Mouse (Mus musculus): ENCODE results near the gene 3110040M04Rik. TPM values are rescaled to one million over a fixed set of nuclear protein-coding genes. Genes with fewer than 3 reads are reported as not detected.

The 3110040M04Rik gene
- polyA plus RNA-seq, 1 experiment = not detected

GRCm38 (mm10) chr1:151220098-151220497 is 16.2 kb downstream of the 3110040M04Rik start:
- no peaks in the 10 kb centered on the region for H3K4me1 ChIP-seq (ENCODE audit: control insufficient read depth, insufficient read depth, low read length)
- TF ChIP-seq POLR2A (IDR thresholded peaks at IDR 0.05; ENCODE audit: borderline replicate concordance, extremely low read depth, low read depth, low read length) = no peak
- no peak for TF ChIP-seq CTCF (IDR thresholded peaks at IDR 0.05; ENCODE audit: insufficient read depth, low read length)
- H3K4me3 ChIP-seq (replicated peaks; ENCODE audit: extremely low read depth, low read depth, low read length) = no peak overlapping the region
- no peak for DNase-seq
- 81% methylated on average over 7 of the region's 7 CpGs for WGBS

GRCm38 (mm10) chr1:151222561-151223267 is 18.8 kb downstream of the 3110040M04Rik start:
- no peaks in the 10 kb centered on the region for H3K4me1 ChIP-seq (ENCODE audit: control insufficient read depth, insufficient read depth, low read length)
- no peak for DNase-seq
- 87% methylated on average over 10 of the region's 10 CpGs for WGBS
- TF ChIP-seq CTCF (IDR thresholded peaks at IDR 0.05; ENCODE audit: insufficient read depth, low read length) = no peak
- no peak for TF ChIP-seq POLR2A (IDR thresholded peaks at IDR 0.05; ENCODE audit: borderline replicate concordance, extremely low read depth, low read depth, low read length)
- H3K4me3 ChIP-seq (replicated peaks; ENCODE audit: extremely low read depth, low read depth, low read length) = no peak overlapping the region

GRCm38 (mm10) chr1:151223377-151223776 is 19.5 kb downstream of the 3110040M04Rik start:
- no peak overlapping the region for H3K4me3 ChIP-seq (replicated peaks; ENCODE audit: extremely low read depth, low read depth, low read length)
- no peak for DNase-seq
- WGBS = 64% methylated on average over 1 of the region's 1 CpGs
- no peak for TF ChIP-seq POLR2A (IDR thresholded peaks at IDR 0.05; ENCODE audit: borderline replicate concordance, extremely low read depth, low read depth, low read length)
- no peak for TF ChIP-seq CTCF (IDR thresholded peaks at IDR 0.05; ENCODE audit: insufficient read depth, low read length)
- no peaks in the 10 kb centered on the region for H3K4me1 ChIP-seq (ENCODE audit: control insufficient read depth, insufficient read depth, low read length)

GRCm38 (mm10) chr1:151224536-151224935 is 20.6 kb downstream of the 3110040M04Rik start:
- TF ChIP-seq POLR2A (IDR thresholded peaks at IDR 0.05; ENCODE audit: borderline replicate concordance, extremely low read depth, low read depth, low read length) = no peak
- no peak for TF ChIP-seq CTCF (IDR thresholded peaks at IDR 0.05; ENCODE audit: insufficient read depth, low read length)
- H3K4me3 ChIP-seq (replicated peaks; ENCODE audit: extremely low read depth, low read depth, low read length) = no peak overlapping the region
- no peaks in the 10 kb centered on the region for H3K4me1 ChIP-seq (ENCODE audit: control insufficient read depth, insufficient read depth, low read length)
- WGBS = 89% methylated on average over 1 of the region's 1 CpGs
- no peak for DNase-seq

GRCm38 (mm10) chr1:151227506-151227905 is 23.6 kb downstream of the 3110040M04Rik start:
- TF ChIP-seq POLR2A (IDR thresholded peaks at IDR 0.05; ENCODE audit: borderline replicate concordance, extremely low read depth, low read depth, low read length) = no peak
- TF ChIP-seq CTCF (IDR thresholded peaks at IDR 0.05; ENCODE audit: insufficient read depth, low read length) = no peak
- Histone ChIP-seq H3K4me1 (ENCODE audit: control insufficient read depth, insufficient read depth, low read length) (no peaks in the 10 kb centered on the region), H3K4me3 (replicated peaks; ENCODE audit: extremely low read depth, low read depth, low read length) (no peak overlapping the region)
- DNase-seq = no peak
- 71% methylated on average over 8 of the region's 8 CpGs for WGBS

GRCm38 (mm10) chr1:151228320-151228989 is 24.5 kb downstream of the 3110040M04Rik start:
- WGBS = 68% methylated on average over 1 of the region's 1 CpGs
- no peak for DNase-seq

GRCm38 (mm10) chr1:151232346-151232745 is 28.4 kb downstream of the 3110040M04Rik start:
- no peak for DNase-seq

More at GRCm38 (mm10) chr1:151228320-151228989, 24.5 kb downstream of the 3110040M04Rik start:
- no peak for TF ChIP-seq CTCF (IDR thresholded peaks at IDR 0.05; ENCODE audit: insufficient read depth, low read length)
- no peak for TF ChIP-seq POLR2A (IDR thresholded peaks at IDR 0.05; ENCODE audit: borderline replicate concordance, extremely low read depth, low read depth, low read length)
- Histone ChIP-seq H3K4me3 (replicated peaks; ENCODE audit: extremely low read depth, low read depth, low read length) (no peak overlapping the region), H3K4me1 (ENCODE audit: control insufficient read depth, insufficient read depth, low read length) (no peaks in the 10 kb centered on the region)

GRCm38 (mm10) chr1:151233756-151234155 is 29.8 kb downstream of the 3110040M04Rik start:
- TF ChIP-seq CTCF (IDR thresholded peaks at IDR 0.05; ENCODE audit: insufficient read depth, low read length) (no peak), POLR2A (IDR thresholded peaks at IDR 0.05; ENCODE audit: borderline replicate concordance, extremely low read depth, low read depth, low read length) (no peak)
- Histone ChIP-seq H3K4me3 (replicated peaks; ENCODE audit: extremely low read depth, low read depth, low read length) (no peak overlapping the region), H3K4me1 (ENCODE audit: control insufficient read depth, insufficient read depth, low read length) (no peaks in the 10 kb centered on the region; the same call in 1 of the 2 replicates)
- no peak for DNase-seq
- WGBS = 55% methylated on average over 3 of the region's 3 CpGs

More at GRCm38 (mm10) chr1:151232346-151232745, 28.4 kb downstream of the 3110040M04Rik start:
- Histone ChIP-seq H3K4me3 (replicated peaks; ENCODE audit: extremely low read depth, low read depth, low read length) (no peak overlapping the region), H3K4me1 (ENCODE audit: control insufficient read depth, insufficient read depth, low read length) (no peaks in the 10 kb centered on the region; the same call in 1 of the 2 replicates)
- TF ChIP-seq CTCF (IDR thresholded peaks at IDR 0.05; ENCODE audit: insufficient read depth, low read length) = no peak
- TF ChIP-seq POLR2A (IDR thresholded peaks at IDR 0.05; ENCODE audit: borderline replicate concordance, extremely low read depth, low read depth, low read length) = no peak
- 87% methylated on average over 3 of the region's 3 CpGs for WGBS

- 65% methylated on average over 2 of the region's 2 CpGs for WGBS
- DNase-seq = no peak
Measured at GRCm38 (mm10) chr1:151235574-151235973, 31.7 kb downstream of the 3110040M04Rik start.

More at GRCm38 (mm10) chr1:151235574-151235973, 31.7 kb downstream of the 3110040M04Rik start:
- Histone ChIP-seq H3K4me1 (ENCODE audit: control insufficient read depth, insufficient read depth, low read length) (no peaks in the 10 kb centered on the region; the same call in none of the 2 replicates), H3K4me3 (replicated peaks; ENCODE audit: extremely low read depth, low read depth, low read length) (no peak overlapping the region)
- TF ChIP-seq CTCF (IDR thresholded peaks at IDR 0.05; ENCODE audit: insufficient read depth, low read length) (no peak), POLR2A (IDR thresholded peaks at IDR 0.05; ENCODE audit: borderline replicate concordance, extremely low read depth, low read depth, low read length) (no peak)
